19 mouse cellular contexts compared by ENCODE assay signal in the genomic region with DNA sequence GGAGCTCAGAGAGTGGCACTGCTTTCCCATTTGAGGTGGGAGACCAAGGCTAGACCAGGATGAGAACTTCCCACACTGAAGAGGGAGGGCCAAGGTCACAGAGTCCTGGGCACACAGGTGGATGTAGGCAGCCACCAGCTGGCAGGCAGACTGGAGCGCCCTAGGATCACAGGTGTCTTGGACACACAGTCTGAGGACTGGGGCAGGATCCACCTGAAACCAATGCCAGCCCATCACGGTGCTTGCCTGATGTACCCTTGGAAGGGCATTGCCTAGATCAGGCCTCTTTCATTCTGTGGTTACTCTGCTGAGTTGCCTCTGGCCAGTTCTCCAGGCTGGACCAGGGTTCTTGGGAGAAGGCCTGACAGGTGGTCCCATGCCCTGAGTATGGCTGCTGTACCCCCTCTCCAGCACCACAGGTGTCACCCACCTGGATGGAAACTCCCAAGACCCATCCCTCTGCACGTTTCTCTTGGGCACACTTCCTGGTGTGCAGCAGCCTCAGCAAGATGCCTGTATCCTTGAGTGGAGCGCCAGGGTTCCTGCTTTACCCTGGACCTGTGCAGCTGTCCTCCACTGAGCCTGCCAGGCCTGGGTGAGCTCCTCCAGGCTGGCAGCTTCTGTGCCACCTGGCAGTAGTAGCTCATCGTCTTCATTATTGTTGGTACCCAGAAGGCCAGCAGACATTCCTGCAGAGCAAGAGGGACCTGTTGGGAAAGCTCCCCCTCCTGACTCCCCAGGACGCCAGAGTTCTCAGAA. TPM values are rescaled to one million over a fixed set of nuclear protein-coding genes. Genes with fewer than 3 reads are reported as not detected.
"Had no signal": no experiment of that assay in that cellular context is flagged by ENCODE, and none has a peak within 500 bp of the region (broad histone marks: within the 10 kb centered on the region; RNA-seq: fewer than 3 reads in every experiment).

No protein-coding gene starts in this region.

- H3K36me3 ChIP-seq: limb, embryonic 13.5 days; liver, embryonic 15.5 days; midbrain, embryonic 15.5 days; neural tube, embryonic 13.5 days had no signal

- H3K9ac ChIP-seq: limb, embryonic 13.5 days; liver, embryonic 15.5 days; midbrain, embryonic 15.5 days; neural tube, embryonic 13.5 days had no signal

- H3K4me2 ChIP-seq: limb, embryonic 13.5 days; liver, embryonic 15.5 days; midbrain, embryonic 15.5 days; neural tube, embryonic 13.5 days had no signal

- ATAC-seq: lung, postnatal 0 days; midbrain, embryonic 15.5 days had no signal

- H3K27ac ChIP-seq: layer of hippocampus, adult 2 months; limb, embryonic 13.5 days; liver, embryonic 15.5 days; midbrain, embryonic 10.5 days; midbrain, embryonic 15.5 days; neural tube, embryonic 13.5 days; stomach, postnatal 0 days had no signal

- H3K4me3 ChIP-seq: layer of hippocampus, adult 2 months; limb, embryonic 13.5 days; liver, embryonic 15.5 days; midbrain, embryonic 10.5 days; midbrain, embryonic 15.5 days; neural tube, embryonic 13.5 days had no signal

- DNase-seq: kidney, postnatal 4 days; left cerebral cortex, postnatal 4 days; lung, adult 2 months; lung, postnatal 4 days; right cerebral cortex, postnatal 14 days; thymus, postnatal 4 days had no signal

- H3K4me1 ChIP-seq: liver, embryonic 15.5 days; midbrain, embryonic 15.5 days; neural tube, embryonic 13.5 days had no signal

- H3K27me3 ChIP-seq: limb, embryonic 13.5 days; liver, embryonic 15.5 days; midbrain, embryonic 15.5 days; neural tube, embryonic 13.5 days had no signal

- H3K9me3 ChIP-seq: limb, embryonic 13.5 days; liver, embryonic 15.5 days; midbrain, embryonic 10.5 days; midbrain, embryonic 15.5 days; neural tube, embryonic 13.5 days had no signal

RNA-seq across cellular contexts. Expression of gene Rmi2, which starts 30.2 kb away (rescaled TPM):
- polyA plus RNA-seq: liver, adult 2 months had no signal

RNA-seq across cellular contexts. Expression of gene Gm11172, which starts 52.3 kb away (rescaled TPM):
- total RNA-seq: layer of hippocampus, adult 2 months; layer of hippocampus, postnatal 14 days; left cerebral cortex, adult 18-20 months; left cerebral cortex, postnatal 10 days; left cerebral cortex, postnatal 4 days; liver, adult 2 months; megakaryocyte, adult 5-6 weeks had no signal
- polyA plus RNA-seq: limb, embryonic 13.5 days; liver, adult 2 months; liver, embryonic 15.5 days; lung, adult 2 months; lung, postnatal 0 days; midbrain, embryonic 10.5 days; midbrain, embryonic 15.5 days; neural tube, embryonic 13.5 days; stomach, postnatal 0 days had no signal

RNA-seq across cellular contexts. Expression of gene Prm1, which starts 59.4 kb away (rescaled TPM):
- total RNA-seq: layer of hippocampus, adult 2 months; layer of hippocampus, postnatal 14 days; left cerebral cortex, adult 18-20 months; left cerebral cortex, postnatal 10 days; left cerebral cortex, postnatal 4 days; liver, adult 2 months; megakaryocyte, adult 5-6 weeks had no signal
- polyA plus RNA-seq: liver, adult 2 months; liver, embryonic 15.5 days; lung, postnatal 0 days; midbrain, embryonic 10.5 days had no signal
